Mouse (Mus musculus) splenic B cell, adult 2 months (primary cell): ENCODE measurements around the gene Vps18.

ENCODE experiments used
- DNase-seq: peaks from one replicate; pipeline ENCODE4 v3.0.0-alpha.2; 2011; ENCODE audit warnings: low read depth, low spot score
- H3K27me3 ChIP-seq: 2 replicates; pipeline ENCODE4 v1.6.1; 2012; ENCODE audit warnings: mild to moderate bottlenecking, low read length, moderate library complexity, mixed read lengths; ENCODE audit not compliant: control insufficient read depth, poor library complexity, insufficient read depth, severe bottlenecking
- H3K36me3 ChIP-seq: 2 replicates; pipeline ENCODE4 v1.6.1; 2012; ENCODE audit warnings: mild to moderate bottlenecking, low read length, moderate library complexity, mixed read lengths; ENCODE audit not compliant: control insufficient read depth, poor library complexity, insufficient read depth, severe bottlenecking

Vps18 gene

GRCm38 (mm10) chr2:119322587-119323300, 34.2 kb downstream of the Vps18 start:
- H3K27me3 ChIP-seq, result 0 out of 2 replicates have a peak, but pooled peaks cover 1% of the 10 kb centered on the region
- peak; percentile 65 for DNase-seq
- no peaks in the 10 kb centered on the region for H3K36me3 ChIP-seq

DNA sequence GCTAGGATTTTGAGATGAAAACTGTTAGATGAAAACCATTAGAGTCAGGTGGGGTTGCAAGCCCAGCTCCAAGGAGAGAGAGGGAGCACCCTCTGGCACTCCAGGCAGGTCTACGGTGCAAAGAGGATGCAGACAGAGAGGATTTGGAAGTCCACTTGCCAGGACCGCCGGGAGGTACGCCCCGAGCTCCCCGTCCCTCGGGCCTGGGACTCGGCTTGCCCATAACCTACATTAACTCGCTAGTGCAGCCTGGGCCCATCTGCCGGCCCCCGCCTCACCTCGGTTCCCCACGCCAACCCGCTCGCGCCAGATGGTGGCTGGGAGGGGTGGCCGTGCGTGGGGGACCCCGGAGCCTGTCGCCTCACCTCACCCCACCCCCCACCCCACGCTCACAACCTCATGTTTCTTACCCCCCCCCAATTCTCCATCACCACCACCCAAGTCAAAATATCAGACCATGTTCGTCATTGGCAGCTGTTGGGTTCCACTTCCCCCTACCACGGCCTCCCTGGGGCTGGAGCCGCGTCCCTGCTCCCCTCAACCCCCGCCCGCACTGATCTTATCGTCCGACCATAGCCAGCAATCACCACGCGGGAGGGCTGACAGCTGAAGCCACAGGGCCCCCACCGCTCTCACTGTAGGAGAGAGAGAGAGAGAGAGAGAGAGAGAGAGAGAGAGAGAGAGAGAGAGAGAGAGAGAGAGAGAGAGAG, 35.5 kb downstream of the Vps18 start:
- peak; percentile 70 for DNase-seq
- Histone ChIP-seq H3K36me3 (no peaks in the 10 kb centered on the region), H3K27me3 (0 out of 2 replicates have a peak, but pooled peaks cover 1% of the 10 kb centered on the region)

DNA sequence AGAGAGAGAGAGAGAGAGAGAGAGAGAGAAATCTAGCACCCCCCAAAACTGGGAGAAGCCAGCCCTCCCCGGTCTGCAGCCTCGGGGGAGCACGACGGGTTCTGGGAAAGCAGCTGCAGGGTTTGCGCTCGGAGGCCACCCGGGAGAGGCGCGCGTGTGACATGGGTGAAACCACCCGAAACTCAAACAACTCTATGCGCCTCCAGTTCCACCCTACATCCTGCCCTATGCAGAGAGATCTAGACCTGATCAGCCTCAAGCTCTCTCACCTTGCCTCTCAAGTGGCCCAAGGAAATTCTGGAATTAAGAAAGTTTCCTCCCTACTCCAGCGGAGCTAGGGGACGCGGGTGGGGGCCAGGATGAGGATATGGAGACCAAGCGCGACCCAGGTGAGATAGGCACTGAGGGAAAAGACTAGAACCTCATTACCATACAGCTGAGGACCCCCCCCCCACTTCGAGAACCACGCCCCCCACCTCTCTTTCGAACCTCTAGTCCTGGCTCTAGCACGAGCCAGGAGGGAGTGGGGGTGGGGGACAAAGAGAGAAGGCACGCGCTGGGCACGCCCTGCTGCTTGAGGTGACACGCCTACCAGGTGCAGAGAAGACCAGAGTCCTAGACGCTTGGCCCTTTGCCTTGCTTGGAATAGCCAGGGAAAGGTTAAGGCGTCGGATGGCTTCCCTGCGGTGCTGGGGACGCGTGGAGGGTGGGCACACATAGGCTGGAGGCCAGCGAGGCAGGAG, 36.2 kb downstream of the Vps18 start:
- Histone ChIP-seq H3K36me3 (no peaks in the 10 kb centered on the region), H3K27me3 (0 out of 2 replicates have a peak, but pooled peaks cover 1% of the 10 kb centered on the region)
- peak; percentile 62 for DNase-seq

DNA sequence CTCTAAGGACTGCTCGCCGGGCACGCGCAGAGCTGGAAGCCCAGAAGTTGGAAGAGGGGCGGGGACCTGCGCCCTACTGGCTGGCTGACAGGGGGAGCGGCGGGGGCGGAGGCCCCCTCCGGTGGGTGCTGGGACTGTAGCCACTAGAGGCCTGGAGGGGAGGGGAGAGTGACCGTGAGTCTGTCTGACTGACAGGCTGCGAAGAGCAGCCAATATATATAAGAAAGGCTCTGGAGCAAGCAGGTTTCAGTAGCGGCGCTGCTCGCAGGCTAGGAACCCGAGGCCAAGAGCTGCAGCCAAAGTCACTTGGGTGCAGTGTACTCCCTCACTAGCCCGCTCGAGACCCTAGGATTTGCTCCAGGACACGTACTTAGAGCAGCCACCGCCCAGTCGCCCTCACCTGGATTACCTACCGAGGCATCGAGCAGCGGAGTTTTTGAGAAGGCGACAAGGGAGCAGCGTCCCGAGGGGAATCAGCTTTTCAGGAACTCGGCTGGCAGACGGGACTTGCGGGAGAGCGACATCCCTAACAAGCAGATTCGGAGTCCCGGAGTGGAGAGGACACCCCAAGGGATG, 37.1 kb downstream of the Vps18 start, which contains the start of gene Dll4:
Dll4 (plus strand) TSS at position 217 of the 576 bp plus-strand sequence.
- 0 out of 2 replicates have a peak, but pooled peaks cover 1% of the 10 kb centered on the region for H3K27me3 ChIP-seq
- DNase-seq, result peak; percentile 51
- no peaks in the 10 kb centered on the region for H3K36me3 ChIP-seq

- 0 out of 2 replicates have a peak, but pooled peaks cover 1% of the 10 kb centered on the region for H3K27me3 ChIP-seq
- DNase-seq, result peak; percentile 27
- no peaks in the 10 kb centered on the region for H3K36me3 ChIP-seq
These were observed 37.9 kb downstream of the Vps18 start for GRCm38 (mm10) chr2:119326161-119327101.

DNA sequence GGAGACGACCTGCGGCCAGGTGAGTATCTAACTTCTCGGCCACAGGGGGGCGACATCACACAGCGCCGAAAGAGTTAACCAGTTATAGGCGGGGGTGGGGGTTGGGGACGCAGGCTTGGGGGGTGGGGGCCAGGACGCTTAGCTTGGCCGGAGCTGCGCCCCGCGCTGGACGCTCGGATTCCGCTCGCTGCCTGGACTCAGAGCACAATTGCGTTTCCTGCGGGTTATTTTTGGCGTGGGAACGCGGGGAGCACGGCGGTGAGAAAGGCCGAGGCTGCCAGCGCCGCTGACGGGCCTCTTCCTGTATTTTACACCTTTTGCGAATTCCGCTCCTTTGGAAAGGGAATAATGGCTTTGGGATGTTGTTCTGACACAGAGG, 38.6 kb downstream of the Vps18 start:
- Histone ChIP-seq H3K27me3 (no peaks in the 10 kb centered on the region), H3K36me3 (no peaks in the 10 kb centered on the region)
- peak; percentile 53 for DNase-seq

DNA sequence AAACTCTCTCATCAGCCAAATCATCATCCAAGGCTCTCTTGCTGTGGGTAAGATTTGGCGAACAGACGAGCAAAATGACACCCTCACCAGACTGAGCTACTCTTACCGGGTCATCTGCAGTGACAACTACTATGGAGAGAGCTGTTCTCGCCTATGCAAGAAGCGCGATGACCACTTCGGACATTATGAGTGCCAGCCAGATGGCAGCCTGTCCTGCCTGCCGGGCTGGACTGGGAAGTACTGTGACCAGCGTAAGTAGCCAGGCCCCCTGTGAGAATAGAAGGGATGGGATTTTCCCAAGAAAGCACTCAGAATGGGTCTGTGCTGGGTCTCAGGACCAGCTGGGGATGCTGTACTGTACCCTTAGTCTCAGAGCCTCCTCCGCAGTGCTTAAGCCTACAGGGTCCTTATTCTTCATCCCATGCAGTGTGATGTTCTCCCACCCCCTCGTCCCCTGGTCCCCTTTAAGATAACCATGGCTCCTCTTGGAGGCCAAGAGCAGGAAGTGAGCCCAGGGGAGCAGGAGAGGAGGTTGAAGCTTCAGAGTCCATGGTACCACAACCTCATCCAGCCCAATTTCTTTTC, 39.5 kb downstream of the Vps18 start:
- DNase-seq, result no peak
- no peaks in the 10 kb centered on the region for H3K36me3 ChIP-seq

GRCm38 (mm10) chr2:119328546-119328945, 40.0 kb downstream of the Vps18 start:
- DNase-seq, result no peak
- Histone ChIP-seq H3K36me3 (no peaks in the 10 kb centered on the region), H3K27me3 (no peaks in the 10 kb centered on the region)

More for the DNA sequence above, 39.5 kb downstream of the Vps18 start:
- no peaks in the 10 kb centered on the region for H3K27me3 ChIP-seq

- DNase-seq, result no peak
These were observed 40.7 kb downstream of the Vps18 start for GRCm38 (mm10) chr2:119329123-119329817.

GRCm38 (mm10) chr2:119330795-119331194, 42.3 kb downstream of the Vps18 start:
- H3K27me3 ChIP-seq, result no peaks in the 10 kb centered on the region
- no peak for DNase-seq
- H3K36me3 ChIP-seq, result no peaks in the 10 kb centered on the region

More at GRCm38 (mm10) chr2:119329123-119329817, 40.7 kb downstream of the Vps18 start:
- no peaks in the 10 kb centered on the region for H3K36me3 ChIP-seq
- no peaks in the 10 kb centered on the region for H3K27me3 ChIP-seq

GRCm38 (mm10) chr2:119332177-119332661, 43.7 kb downstream of the Vps18 start:
- DNase-seq, result no peak
- Histone ChIP-seq H3K27me3 (no peaks in the 10 kb centered on the region), H3K36me3 (no peaks in the 10 kb centered on the region)

- H3K27me3 ChIP-seq, result no peaks in the 10 kb centered on the region
- DNase-seq, result no peak
These were observed 45.6 kb downstream of the Vps18 start for GRCm38 (mm10) chr2:119334135-119334534.

More at GRCm38 (mm10) chr2:119334135-119334534, 45.6 kb downstream of the Vps18 start:
- no peaks in the 10 kb centered on the region for H3K36me3 ChIP-seq
